Mouse (Mus musculus): Measurements from ENCODE around the gene Iqgap1. TPM values are rescaled to one million over a fixed set of nuclear protein-coding genes. Genes with fewer than 3 reads are reported as not detected.

Iqgap1 gene
- polyA plus RNA-seq, 1 experiment = 284 TPM

DNA sequence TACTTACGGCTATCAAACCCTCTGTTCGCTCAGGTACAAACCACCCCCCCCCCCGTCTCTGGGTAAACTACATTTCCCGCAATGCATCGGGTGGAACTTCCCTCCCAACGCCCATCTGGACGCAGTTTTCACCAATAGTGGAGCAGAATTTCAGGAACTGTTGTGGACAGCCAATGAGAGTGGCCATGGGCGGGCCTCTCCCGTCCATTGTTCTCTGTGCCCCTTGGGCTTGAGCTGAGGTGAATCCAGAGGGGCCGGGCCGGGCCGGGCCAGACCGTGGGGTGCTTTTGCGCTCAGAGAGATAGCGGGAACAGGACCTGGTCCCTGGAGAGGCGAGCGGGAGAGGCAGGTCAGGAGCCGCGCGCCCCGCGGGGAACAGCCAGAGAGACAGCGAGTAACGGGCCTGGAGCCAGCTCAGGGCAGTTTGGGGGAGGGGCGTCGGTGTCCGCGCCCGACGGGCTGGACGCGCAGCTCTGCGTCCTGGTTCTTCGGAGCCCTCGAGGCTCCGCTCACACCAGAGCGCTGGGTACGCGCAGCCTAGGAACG lies 35.0 kb upstream of the Iqgap1 start, which contains the start of gene Zscan2:
TSS of gene Zscan2 (plus strand) at position 192 of the 546 bp plus-strand sequence.
- no peak within 1 kb of the TSS for H3K27ac ChIP-seq (ENCODE audit: insufficient read depth, low read depth, low read length)
- peaks cover 17% of the 10 kb centered on the region for H3K4me1 ChIP-seq (ENCODE audit: control insufficient read depth, insufficient read depth, low read length)

DNA sequence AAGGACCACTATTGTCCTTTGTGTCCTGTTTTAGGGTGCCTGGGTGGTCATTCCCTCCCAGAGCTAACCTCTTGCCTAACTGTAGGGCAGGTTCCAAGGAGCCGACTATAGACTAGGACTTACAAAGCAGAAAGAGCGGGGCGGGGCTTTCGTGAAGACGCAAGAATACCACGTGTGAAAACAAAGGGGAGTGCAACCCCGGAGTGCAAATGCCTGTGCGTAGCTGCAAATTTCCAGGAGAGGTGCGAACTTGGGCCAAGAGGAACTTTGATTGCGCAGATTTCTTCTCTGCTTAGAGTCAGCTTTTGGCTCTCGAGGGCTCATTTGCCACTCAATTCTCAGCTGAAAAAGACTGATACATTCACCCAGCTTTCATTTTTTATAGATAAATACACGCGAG lies 34.5 kb upstream of the Iqgap1 start:
- TF ChIP-seq POLR2A (IDR thresholded peaks at IDR 0.05; ENCODE audit: borderline replicate concordance, low read depth, low read length) (no peak), CTCF (IDR thresholded peaks at IDR 0.05; ENCODE audit: low read depth, low read length) (no peak)
- Histone ChIP-seq H3K4me1 (ENCODE audit: control insufficient read depth, insufficient read depth, low read length) (peaks cover 19% of the 10 kb centered on the region), H3K27ac (ENCODE audit: insufficient read depth, low read depth, low read length) (no peak overlapping the region), H3K4me3 (ENCODE audit: insufficient read depth, low read length) (peak overlapping the region; percentile 91)

More for the DNA sequence above, 35.0 kb upstream of the Iqgap1 start, which contains the start of gene Zscan2:
- peak within 1 kb of the TSS; percentile 91 for H3K4me3 ChIP-seq (ENCODE audit: insufficient read depth, low read length)
- no peak for TF ChIP-seq CTCF (IDR thresholded peaks at IDR 0.05; ENCODE audit: low read depth, low read length)
- TF ChIP-seq POLR2A (IDR thresholded peaks at IDR 0.05; ENCODE audit: borderline replicate concordance, low read depth, low read length) = no peak

DNA sequence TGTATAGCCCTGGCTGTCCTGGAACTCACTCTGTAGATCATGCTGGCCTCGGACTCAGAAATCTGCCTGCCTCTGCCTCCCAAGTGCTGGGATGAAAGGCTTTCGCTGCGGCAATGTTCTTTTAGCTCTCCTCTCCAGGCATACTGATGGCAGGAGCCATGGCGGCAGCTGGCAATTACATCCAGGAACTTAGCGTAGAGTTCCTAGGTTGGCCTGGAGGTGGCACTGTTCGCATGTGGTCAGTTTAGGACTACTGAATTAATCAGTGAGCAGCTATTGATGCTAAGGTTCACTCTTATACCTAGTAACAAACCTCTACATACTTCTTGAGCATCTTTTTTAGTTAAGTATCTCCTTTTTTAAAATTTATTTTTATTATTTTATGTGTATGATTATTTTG lies 31.4 kb upstream of the Iqgap1 start:
- TF ChIP-seq POLR2A (IDR thresholded peaks at IDR 0.05; ENCODE audit: borderline replicate concordance, low read depth, low read length) (no peak), CTCF (IDR thresholded peaks at IDR 0.05; ENCODE audit: low read depth, low read length) (peak; percentile 64)
- Histone ChIP-seq H3K4me1 (ENCODE audit: control insufficient read depth, insufficient read depth, low read length) (peaks cover 11% of the 10 kb centered on the region), H3K27ac (ENCODE audit: insufficient read depth, low read depth, low read length) (no peak overlapping the region), H3K4me3 (ENCODE audit: insufficient read depth, low read length) (no peak overlapping the region)

DNA sequence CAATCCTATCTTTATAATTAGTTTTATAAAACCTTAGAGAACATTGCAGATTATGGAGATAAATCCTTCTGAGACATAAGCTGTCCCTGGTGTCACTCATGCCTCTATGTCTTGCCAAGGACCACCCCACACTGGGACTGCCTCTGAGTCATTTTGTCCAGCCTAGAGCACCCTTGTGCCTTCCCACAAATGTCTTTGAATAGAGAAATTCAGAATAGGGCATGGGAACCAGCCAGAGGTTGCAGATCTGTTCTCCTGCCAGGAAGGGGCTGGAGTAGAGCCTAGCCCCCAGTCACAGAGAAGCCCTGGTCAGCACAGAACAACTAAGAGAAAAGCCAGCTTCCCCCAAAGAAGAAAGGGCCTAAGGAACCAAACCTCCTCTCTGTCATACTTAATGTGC lies 29.5 kb upstream of the Iqgap1 start:
- no peak for TF ChIP-seq POLR2A (IDR thresholded peaks at IDR 0.05; ENCODE audit: borderline replicate concordance, low read depth, low read length)
- peaks cover 11% of the 10 kb centered on the region for H3K4me1 ChIP-seq (ENCODE audit: control insufficient read depth, insufficient read depth, low read length)
- H3K27ac ChIP-seq (ENCODE audit: insufficient read depth, low read depth, low read length) = 0 out of 2 replicates have a peak overlapping the region, but pooled peaks have one; percentile 18
- H3K4me3 ChIP-seq (ENCODE audit: insufficient read depth, low read length) = no peak overlapping the region

DNA sequence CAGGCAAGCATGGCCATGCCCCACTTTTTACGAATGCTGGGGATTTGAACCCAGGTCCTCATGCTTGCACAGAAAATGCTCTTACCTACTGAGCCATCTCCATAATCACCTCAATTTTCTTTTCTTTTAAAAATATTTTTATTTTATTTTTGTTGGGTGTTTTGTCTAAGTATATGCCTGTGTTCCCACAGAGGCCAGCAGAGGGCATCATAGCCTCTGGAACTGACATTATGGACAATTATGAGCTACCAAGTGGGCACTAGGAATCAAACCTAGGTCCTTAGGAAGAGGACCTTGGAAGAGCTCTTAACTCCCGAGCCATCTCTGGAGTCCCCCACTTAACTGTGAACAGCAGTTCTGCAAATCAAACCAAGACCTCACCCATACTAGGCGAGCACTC lies 27.4 kb upstream of the Iqgap1 start:
- TF ChIP-seq POLR2A (IDR thresholded peaks at IDR 0.05; ENCODE audit: borderline replicate concordance, low read depth, low read length) = no peak
- no peak for TF ChIP-seq CTCF (IDR thresholded peaks at IDR 0.05; ENCODE audit: low read depth, low read length)
- Histone ChIP-seq H3K4me1 (ENCODE audit: control insufficient read depth, insufficient read depth, low read length) (peaks cover 17% of the 10 kb centered on the region), H3K4me3 (ENCODE audit: insufficient read depth, low read length) (no peak overlapping the region), H3K27ac (ENCODE audit: insufficient read depth, low read depth, low read length) (no peak overlapping the region)

DNA sequence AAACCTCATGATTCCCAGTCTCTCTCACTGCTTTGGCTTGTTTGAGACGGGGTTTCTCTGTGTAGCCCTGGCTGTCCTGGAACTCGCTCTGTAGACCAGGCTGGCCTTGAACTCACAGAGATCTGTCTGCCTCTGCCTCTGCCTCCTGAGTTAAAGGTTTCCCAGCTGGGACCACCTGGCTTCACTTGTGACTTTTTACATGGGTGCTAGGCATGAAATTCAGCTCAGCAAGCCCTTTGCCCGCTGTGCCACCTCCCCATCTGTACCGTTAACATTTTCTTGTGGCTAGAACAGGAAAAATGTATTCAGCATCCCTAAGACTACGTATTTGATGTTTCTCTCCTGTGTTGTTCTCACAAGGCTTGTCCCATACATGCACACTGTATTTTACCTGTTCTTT lies 24.7 kb upstream of the Iqgap1 start:
- Histone ChIP-seq H3K4me3 (ENCODE audit: insufficient read depth, low read length) (no peak overlapping the region), H3K4me1 (ENCODE audit: control insufficient read depth, insufficient read depth, low read length) (peaks cover 31% of the 10 kb centered on the region), H3K27ac (ENCODE audit: insufficient read depth, low read depth, low read length) (no peak overlapping the region)
- TF ChIP-seq CTCF (IDR thresholded peaks at IDR 0.05; ENCODE audit: low read depth, low read length) = no peak
- TF ChIP-seq POLR2A (IDR thresholded peaks at IDR 0.05; ENCODE audit: borderline replicate concordance, low read depth, low read length) = no peak

DNA sequence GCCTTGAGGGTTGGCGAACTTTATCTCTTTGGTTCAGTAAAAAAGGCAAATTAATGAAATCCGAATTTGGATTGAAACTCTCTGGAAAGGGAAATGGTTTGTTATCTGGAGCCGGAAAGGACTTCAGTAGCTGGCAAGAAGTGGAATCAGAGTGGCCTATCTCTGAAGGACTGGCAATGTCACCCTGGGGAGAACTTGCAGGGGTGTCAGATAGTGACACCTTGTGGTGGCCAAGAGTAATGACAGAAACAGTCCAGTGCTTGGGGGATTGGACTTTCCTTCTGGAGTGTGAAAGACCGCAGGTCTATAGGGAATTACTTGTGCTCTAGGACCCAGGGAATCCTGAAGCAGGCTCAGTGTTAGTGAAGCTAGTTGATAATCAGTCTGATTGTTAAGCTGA lies 23.9 kb upstream of the Iqgap1 start:
- Histone ChIP-seq H3K4me3 (ENCODE audit: insufficient read depth, low read length) (no peak overlapping the region), H3K27ac (ENCODE audit: insufficient read depth, low read depth, low read length) (no peak overlapping the region), H3K4me1 (ENCODE audit: control insufficient read depth, insufficient read depth, low read length) (peaks cover 29% of the 10 kb centered on the region)
- TF ChIP-seq POLR2A (IDR thresholded peaks at IDR 0.05; ENCODE audit: borderline replicate concordance, low read depth, low read length) = no peak
- TF ChIP-seq CTCF (IDR thresholded peaks at IDR 0.05; ENCODE audit: low read depth, low read length) = peak; percentile 63

DNA sequence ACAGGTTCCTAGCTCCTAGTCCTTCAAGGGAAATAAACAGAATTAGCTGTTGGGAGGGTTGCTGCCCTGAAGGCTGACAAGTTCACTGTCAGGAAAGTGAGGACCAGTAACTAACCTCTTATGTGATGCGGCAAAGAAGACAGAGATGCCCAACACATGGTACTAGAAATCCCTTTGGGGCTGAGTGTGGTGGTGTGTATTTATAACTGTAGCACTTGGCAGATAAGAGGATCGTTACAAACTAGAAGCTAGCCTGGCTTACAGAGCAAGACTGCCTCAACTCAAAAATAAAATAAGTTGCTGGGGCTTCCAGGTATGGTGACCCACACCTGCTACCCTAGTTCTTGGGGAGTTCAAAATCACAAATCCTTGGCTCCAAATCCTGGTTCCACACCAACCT lies 23.5 kb upstream of the Iqgap1 start:
- peaks cover 29% of the 10 kb centered on the region for H3K4me1 ChIP-seq (ENCODE audit: control insufficient read depth, insufficient read depth, low read length)
- H3K27ac ChIP-seq (ENCODE audit: insufficient read depth, low read depth, low read length) = no peak overlapping the region
- no peak for TF ChIP-seq POLR2A (IDR thresholded peaks at IDR 0.05; ENCODE audit: borderline replicate concordance, low read depth, low read length)
- no peak for TF ChIP-seq CTCF (IDR thresholded peaks at IDR 0.05; ENCODE audit: low read depth, low read length)
- no peak overlapping the region for H3K4me3 ChIP-seq (ENCODE audit: insufficient read depth, low read length)

DNA sequence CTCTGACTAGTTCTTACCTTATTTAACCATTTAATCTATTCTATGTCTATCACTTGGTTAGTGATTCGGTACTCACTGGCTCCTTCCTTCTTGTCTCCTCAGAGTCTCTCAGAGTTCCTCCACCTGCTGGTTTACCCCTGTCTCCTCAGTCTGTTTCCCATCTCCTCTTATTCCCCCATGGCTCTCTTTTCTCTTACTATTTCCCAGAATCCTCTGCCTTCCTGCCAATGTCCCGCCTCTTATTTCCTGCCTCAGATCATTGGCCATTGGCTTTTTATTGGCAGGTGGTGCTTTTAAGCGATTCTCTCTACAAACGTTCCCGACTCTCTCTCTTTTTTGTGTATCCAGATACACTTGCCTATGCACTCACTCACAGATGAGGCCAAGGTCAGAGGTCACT lies 20.9 kb upstream of the Iqgap1 start:
- TF ChIP-seq POLR2A (IDR thresholded peaks at IDR 0.05; ENCODE audit: borderline replicate concordance, low read depth, low read length) (no peak), CTCF (IDR thresholded peaks at IDR 0.05; ENCODE audit: low read depth, low read length) (no peak)
- Histone ChIP-seq H3K27ac (ENCODE audit: insufficient read depth, low read depth, low read length) (no peak overlapping the region), H3K4me3 (ENCODE audit: insufficient read depth, low read length) (no peak overlapping the region), H3K4me1 (ENCODE audit: control insufficient read depth, insufficient read depth, low read length) (peaks cover 29% of the 10 kb centered on the region)

DNA sequence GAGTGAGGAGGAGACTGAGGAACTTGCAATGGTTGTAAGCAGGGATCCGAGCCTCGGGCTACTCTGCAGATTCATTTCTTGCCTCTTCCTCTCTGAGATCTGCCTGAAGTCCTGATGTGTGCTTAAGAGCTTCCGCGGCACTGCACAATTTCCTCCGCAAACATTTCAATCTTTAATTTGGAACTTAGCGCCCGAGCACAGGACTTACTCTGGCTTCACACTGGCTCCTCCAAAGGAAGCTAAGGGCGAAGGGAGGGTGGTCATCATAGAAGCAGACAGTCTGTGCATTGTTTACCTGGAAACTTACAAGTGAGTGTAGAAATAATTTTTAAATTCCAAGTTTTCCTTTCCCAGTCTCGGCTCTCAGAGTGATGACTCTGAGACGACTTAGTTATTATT lies 20.5 kb upstream of the Iqgap1 start:
- peak overlapping the region; percentile 75 for H3K27ac ChIP-seq (ENCODE audit: insufficient read depth, low read depth, low read length)
- peak overlapping the region; percentile 40 for H3K4me3 ChIP-seq (ENCODE audit: insufficient read depth, low read length)
- no peak for TF ChIP-seq POLR2A (IDR thresholded peaks at IDR 0.05; ENCODE audit: borderline replicate concordance, low read depth, low read length)
- TF ChIP-seq CTCF (IDR thresholded peaks at IDR 0.05; ENCODE audit: low read depth, low read length) = no peak
- H3K4me1 ChIP-seq (ENCODE audit: control insufficient read depth, insufficient read depth, low read length) = peaks cover 32% of the 10 kb centered on the region
